Mouse (Mus musculus) lung, postnatal 0 days (tissue): ENCODE data around the gene Zp1. TPM values are rescaled to one million over a fixed set of nuclear protein-coding genes. Genes with fewer than 3 reads are reported as not detected.
A peak's percentile ranks its signal among the peaks of the same experiment; 100 is the strongest.

Experiments
- ATAC-seq: fragments of 200-750 bp; cut with Nextera tagmentation; 2 replicates; pipeline ENCODE4 v1.8.0; 2017; ENCODE audit warnings: moderate library complexity
- DNase-seq: peaks from one replicate; pipeline ENCODE4 v3.0.0-alpha.2; 2016; ENCODE audit warnings: low spot score
- H3K27ac ChIP-seq: fragments of 300-500 bp; sonication (generic); 2 replicates; pipeline ENCODE4 v1.5.1; 2014; ENCODE audit warnings: antibody characterized with exemption, mild to moderate bottlenecking, low read length, mixed read lengths
- H3K27me3 ChIP-seq: fragments of 300-500 bp; sonication (generic); replicated peaks from 2 replicates; pipeline ENCODE4 v1.6.1; 2014; ENCODE audit warnings: low read length, mixed read lengths; ENCODE audit not compliant: insufficient read depth
- H3K36me3 ChIP-seq: fragments of 300-500 bp; sonication (generic); 2 replicates; pipeline ENCODE4 v1.6.1; 2014; ENCODE audit warnings: low read length, mixed read lengths; ENCODE audit not compliant: insufficient read depth
- H3K4me1 ChIP-seq: fragments of 300-500 bp; sonication (generic); 2 replicates; pipeline ENCODE4 v1.6.1; 2014; ENCODE audit warnings: antibody characterized with exemption, low read depth, low read length, mixed read lengths; ENCODE audit not compliant: insufficient read depth
- H3K4me2 ChIP-seq: fragments of 300-500 bp; sonication (generic); replicated peaks from 2 replicates; pipeline ENCODE4 v1.6.1; 2014; ENCODE audit warnings: low read depth, mild to moderate bottlenecking, low read length, moderate library complexity, mixed read lengths
- H3K4me3 ChIP-seq: fragments of 300-500 bp; sonication (generic); 2 replicates; pipeline ENCODE4 v1.5.1; 2014; ENCODE audit warnings: low read depth, low read length
- H3K9ac ChIP-seq: fragments of 300-500 bp; sonication (generic); replicated peaks from 2 replicates; pipeline ENCODE4 v1.6.1; 2014; ENCODE audit warnings: low read depth, mild to moderate bottlenecking
- H3K9me3 ChIP-seq: fragments of 300-500 bp; sonication (generic); 2 replicates; pipeline ENCODE4 v1.6.1; 2016; ENCODE audit warnings: low read length, mixed read lengths
- CTCF ChIP-seq: IDR thresholded peaks from 2 replicates; pipeline ENCODE4 v1.5.1; 2016; ENCODE audit warnings: antibody characterized with exemption, mild to moderate bottlenecking
- EP300 ChIP-seq: IDR thresholded peaks from 2 replicates; pipeline ENCODE4 v1.6.1; 2016; ENCODE audit warnings: antibody characterized with exemption, mild to moderate bottlenecking, control low read depth
- WGBS: fragments of 180-500 bp; shearing (Covaris S2); extraction: QIAGEN DNeasy Blood & Tissue Kit; methylation state at CpG from one replicate; pipeline ENCODE4 v1.1.7; 2014; 5-methylcytosine and 5-hydroxymethylcytosine counted together
- polyA plus RNA-seq: library from polyadenylated mRNA; unstranded; fragments of >200 nt; fragmentation: Nextera tagmentation; extraction: Ambion mirVana; gene quantifications from 2 replicates; pipeline ENCODE4 v1.2.1, GENCODE M21; 2015

The Zp1 gene
- polyA plus RNA-seq, 1 experiment from 2014 or later, result not detected

- Histone ChIP-seq H3K9me3 (no peaks in the 10 kb centered on the region), H3K27me3 (no peaks in the 10 kb centered on the region), H3K36me3 (peaks cover 15% of the 10 kb centered on the region; the same call in 1 of the 2 replicates), H3K4me2 (peak overlapping the region; percentile 57), H3K27ac (no peak overlapping the region), H3K4me1 (peaks cover 9% of the 10 kb centered on the region), H3K9ac (peak overlapping the region; percentile 44), H3K4me3 (peak overlapping the region; percentile 28)
- peak; percentile 51 for ATAC-seq
- DNase-seq, result no peak
- TF ChIP-seq EP300 (no peak), CTCF (no peak)
- WGBS, result 6% methylated on average over 40 of the region's 40 CpGs
Observed at GRCm38 (mm10) chr19:10940801-10941457, 20.5 kb upstream of the Zp1 start.

GRCm38 (mm10) chr19:10940097-10940800, 19.8 kb upstream of the Zp1 start:
- Histone ChIP-seq H3K27ac (no peak overlapping the region), H3K9me3 (no peaks in the 10 kb centered on the region), H3K9ac (no peak overlapping the region), H3K4me2 (peak overlapping the region; percentile 57), H3K27me3 (no peaks in the 10 kb centered on the region), H3K4me1 (peaks cover 9% of the 10 kb centered on the region), H3K4me3 (peak overlapping the region; percentile 28), H3K36me3 (peaks cover 15% of the 10 kb centered on the region; the same call in 1 of the 2 replicates)
- TF ChIP-seq EP300 (no peak), CTCF (peak; percentile 90)
- ATAC-seq (peak; percentile 86), DNase-seq (peak; percentile 78)
- WGBS, result 19% methylated on average over 37 of the region's 37 CpGs

DNA sequence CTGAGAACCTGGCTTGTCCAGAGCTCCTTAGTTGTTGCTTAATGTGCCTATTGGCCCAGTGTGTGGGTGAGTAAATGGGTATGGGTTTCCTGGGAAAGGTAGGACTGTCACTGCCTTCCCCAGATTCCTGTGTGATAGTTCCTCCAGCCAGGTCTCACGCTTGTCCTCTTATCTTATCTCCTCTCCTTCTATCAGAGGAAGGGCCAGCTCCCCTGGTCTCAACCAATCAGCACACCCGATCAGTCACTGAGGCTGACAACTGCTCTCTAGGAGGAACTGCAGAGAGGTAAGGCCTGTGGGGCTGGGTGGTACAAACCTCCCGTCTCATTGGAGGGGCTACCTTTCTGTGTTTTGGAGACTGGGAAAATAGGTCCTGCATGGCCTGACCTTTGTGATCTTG, 18.3 kb upstream of the Zp1 start:
- H3K27me3 ChIP-seq, result no peaks in the 10 kb centered on the region
- H3K9me3 ChIP-seq, result no peaks in the 10 kb centered on the region
- H3K36me3 ChIP-seq, result 0 out of 2 replicates have a peak, but pooled peaks cover 10% of the 10 kb centered on the region
- ATAC-seq (no peak), DNase-seq (no peak)
- 23% methylated on average over 3 of the region's 3 CpGs for WGBS
- no peak for TF ChIP-seq CTCF
- TF ChIP-seq EP300, result no peak
- H3K4me3 ChIP-seq, result no peak overlapping the region
- no peak overlapping the region for H3K4me2 ChIP-seq
- H3K4me1 ChIP-seq, result peaks cover 9% of the 10 kb centered on the region
- no peak overlapping the region; the same call in 1 of the 2 replicates for H3K9ac ChIP-seq
- no peak overlapping the region for H3K27ac ChIP-seq

DNA sequence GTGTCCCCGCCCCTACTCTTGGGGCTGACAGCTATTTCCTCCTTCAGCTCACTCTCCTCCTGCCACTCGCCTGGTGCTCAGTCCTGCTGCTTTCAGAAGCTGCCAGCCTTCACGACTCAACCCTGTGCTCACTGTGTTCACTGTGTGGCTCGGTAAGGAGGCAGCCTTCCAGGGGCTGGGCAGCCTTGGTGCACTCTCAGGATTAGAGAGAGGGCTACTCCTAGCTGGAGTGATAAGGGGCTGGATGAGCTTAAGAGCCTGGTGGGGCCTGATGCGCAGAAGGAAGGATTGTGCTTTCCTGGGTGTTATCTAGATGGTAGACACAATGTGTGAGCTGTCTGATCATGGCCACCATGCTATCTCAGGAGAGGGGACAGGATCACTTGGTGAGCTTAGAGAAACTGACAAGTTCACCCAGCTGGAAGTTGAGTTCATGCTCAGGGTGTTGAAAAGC, 16.7 kb upstream of the Zp1 start, which contains the start of gene Ptgdr2:
Gene Ptgdr2 (plus strand): TSS at position 51 of the 454 bp plus-strand sequence.
- Histone ChIP-seq H3K27me3 (no peaks in the 10 kb centered on the region), H3K9ac (no peak within 1 kb of the TSS)

GRCm38 (mm10) chr19:10936077-10936476, 15.6 kb upstream of the Zp1 start:
- Histone ChIP-seq H3K4me3 (no peak overlapping the region), H3K4me2 (no peak overlapping the region), H3K36me3 (no peaks in the 10 kb centered on the region), H3K27me3 (no peaks in the 10 kb centered on the region), H3K27ac (no peak overlapping the region), H3K9ac (no peak overlapping the region), H3K4me1 (peaks cover 7% of the 10 kb centered on the region), H3K9me3 (no peaks in the 10 kb centered on the region)
- TF ChIP-seq EP300 (no peak), CTCF (peak; percentile 32)
- 85% methylated on average over 5 of the region's 5 CpGs for WGBS
- ATAC-seq (no peak), DNase-seq (no peak)

More for the DNA sequence above, 16.7 kb upstream of the Zp1 start, which contains the start of gene Ptgdr2:
- H3K4me2 ChIP-seq, result 0 out of 2 replicates have a peak within 1 kb of the TSS, but pooled peaks have one; percentile 8
- 0 out of 2 replicates have a peak, but pooled peaks cover 2% of the 10 kb centered on the region for H3K36me3 ChIP-seq
- DNase-seq (no peak), ATAC-seq (peak; percentile 27; the same call in 1 of the 2 replicates)
- no peak for TF ChIP-seq EP300
- TF ChIP-seq CTCF, result no peak
- no peak within 1 kb of the TSS for H3K27ac ChIP-seq
- H3K4me3 ChIP-seq, result no peak within 1 kb of the TSS
- peaks cover 9% of the 10 kb centered on the region for H3K4me1 ChIP-seq
- H3K9me3 ChIP-seq, result no peaks in the 10 kb centered on the region
- 24% methylated on average over 5 of the region's 5 CpGs for WGBS

GRCm38 (mm10) chr19:10935029-10935428, 14.6 kb upstream of the Zp1 start:
- H3K4me2 ChIP-seq, result no peak overlapping the region
- no peaks in the 10 kb centered on the region for H3K27me3 ChIP-seq
- H3K4me3 ChIP-seq, result no peak overlapping the region
- H3K27ac ChIP-seq, result no peak overlapping the region
- WGBS, result 33% methylated on average over 5 of the region's 5 CpGs
- TF ChIP-seq EP300, result no peak
- no peak for TF ChIP-seq CTCF
- DNase-seq (no peak), ATAC-seq (no peak)
- H3K9me3 ChIP-seq, result no peaks in the 10 kb centered on the region
- no peaks in the 10 kb centered on the region for H3K4me1 ChIP-seq
- no peak overlapping the region for H3K9ac ChIP-seq
- H3K36me3 ChIP-seq, result no peaks in the 10 kb centered on the region
